Mouse (Mus musculus): ENCODE measurements around the gene Sdk2. TPM values are rescaled to one million over a fixed set of nuclear protein-coding genes. Genes with fewer than 3 reads are reported as not detected.

The Sdk2 gene
- polyA plus RNA-seq, 1 experiment = 3.0 TPM

GRCm38 (mm10) chr11:114065596-114065995 lies 1.2 kb downstream of the Sdk2 start:
- H3K4me3 ChIP-seq (ENCODE audit: extremely low read depth, insufficient read depth, insufficient read length) = peak overlapping the region; percentile 9; the same call in 1 of the 2 replicates
- H3K36me3 ChIP-seq (ENCODE audit: control insufficient read depth, insufficient read depth, low read length) = no peaks in the 10 kb centered on the region
- peaks cover 28% of the 10 kb centered on the region for H3K27me3 ChIP-seq (ENCODE audit: control insufficient read depth, insufficient read depth, low read length)
- no peak for TF ChIP-seq POLR2A (IDR thresholded peaks at IDR 0.05; ENCODE audit: low read depth, low read length)
- no peak for TF ChIP-seq CTCF (IDR thresholded peaks at IDR 0.05; ENCODE audit: extremely low read depth, insufficient read depth, insufficient read length, insufficient replicate concordance)
- DNase-seq (ENCODE audit: low read depth in 1 of 2, low spot score in 2 of 2) = no peak
- no peak overlapping the region for H3K27ac ChIP-seq (ENCODE audit: insufficient read depth, low read length)
- WGBS = 8% methylated on average over 19 of the region's 19 CpGs
- peaks cover 15% of the 10 kb centered on the region for H3K4me1 ChIP-seq (ENCODE audit: control insufficient read depth, insufficient read depth, insufficient read length)

- peaks cover 28% of the 10 kb centered on the region for H3K27me3 ChIP-seq (ENCODE audit: control insufficient read depth, insufficient read depth, low read length)
- DNase-seq (ENCODE audit: low read depth in 1 of 2, low spot score in 2 of 2) = no peak
Observed at GRCm38 (mm10) chr11:114064871-114065388, 1.9 kb downstream of the Sdk2 start.

GRCm38 (mm10) chr11:114061946-114062345 lies 4.9 kb downstream of the Sdk2 start:
- DNase-seq (ENCODE audit: low read depth in 1 of 2, low spot score in 2 of 2) = no peak
- H3K27ac ChIP-seq (ENCODE audit: insufficient read depth, low read length) = no peak overlapping the region
- peaks cover 12% of the 10 kb centered on the region; the same call in 1 of the 2 replicates for H3K4me1 ChIP-seq (ENCODE audit: control insufficient read depth, insufficient read depth, insufficient read length)
- H3K4me3 ChIP-seq (ENCODE audit: extremely low read depth, insufficient read depth, insufficient read length) = no peak overlapping the region
- 82% methylated on average over 7 of the region's 7 CpGs for WGBS
- no peaks in the 10 kb centered on the region for H3K36me3 ChIP-seq (ENCODE audit: control insufficient read depth, insufficient read depth, low read length)
- TF ChIP-seq POLR2A (IDR thresholded peaks at IDR 0.05; ENCODE audit: low read depth, low read length) = no peak
- no peak for TF ChIP-seq CTCF (IDR thresholded peaks at IDR 0.05; ENCODE audit: extremely low read depth, insufficient read depth, insufficient read length, insufficient replicate concordance)
- H3K27me3 ChIP-seq (ENCODE audit: control insufficient read depth, insufficient read depth, low read length) = peaks cover 21% of the 10 kb centered on the region

More at GRCm38 (mm10) chr11:114064871-114065388, 1.9 kb downstream of the Sdk2 start:
- Histone ChIP-seq H3K4me1 (ENCODE audit: control insufficient read depth, insufficient read depth, insufficient read length) (peaks cover 15% of the 10 kb centered on the region), H3K4me3 (ENCODE audit: extremely low read depth, insufficient read depth, insufficient read length) (peak overlapping the region; percentile 36; the same call in 1 of the 2 replicates), H3K27ac (ENCODE audit: insufficient read depth, low read length) (no peak overlapping the region), H3K36me3 (ENCODE audit: control insufficient read depth, insufficient read depth, low read length) (no peaks in the 10 kb centered on the region)
- WGBS = 5% methylated on average over 32 of the region's 32 CpGs
- TF ChIP-seq POLR2A (IDR thresholded peaks at IDR 0.05; ENCODE audit: low read depth, low read length) = no peak

GRCm38 (mm10) chr11:114061265-114061664 lies 5.6 kb downstream of the Sdk2 start:
- no peak overlapping the region for H3K4me3 ChIP-seq (ENCODE audit: extremely low read depth, insufficient read depth, insufficient read length)
- no peak for TF ChIP-seq CTCF (IDR thresholded peaks at IDR 0.05; ENCODE audit: extremely low read depth, insufficient read depth, insufficient read length, insufficient replicate concordance)
- TF ChIP-seq POLR2A (IDR thresholded peaks at IDR 0.05; ENCODE audit: low read depth, low read length) = no peak
- H3K27ac ChIP-seq (ENCODE audit: insufficient read depth, low read length) = no peak overlapping the region
- no peak for DNase-seq (ENCODE audit: low read depth in 1 of 2, low spot score in 2 of 2)
- 80% methylated on average over 2 of the region's 2 CpGs for WGBS
- no peaks in the 10 kb centered on the region for H3K36me3 ChIP-seq (ENCODE audit: control insufficient read depth, insufficient read depth, low read length)
- H3K4me1 ChIP-seq (ENCODE audit: control insufficient read depth, insufficient read depth, insufficient read length) = peaks cover 6% of the 10 kb centered on the region; the same call in 1 of the 2 replicates
- peaks cover 14% of the 10 kb centered on the region for H3K27me3 ChIP-seq (ENCODE audit: control insufficient read depth, insufficient read depth, low read length)

GRCm38 (mm10) chr11:114056351-114056750 lies 10.5 kb downstream of the Sdk2 start:
- Histone ChIP-seq H3K27me3 (ENCODE audit: control insufficient read depth, insufficient read depth, low read length) (no peaks in the 10 kb centered on the region), H3K4me3 (ENCODE audit: extremely low read depth, insufficient read depth, insufficient read length) (no peak overlapping the region), H3K36me3 (ENCODE audit: control insufficient read depth, insufficient read depth, low read length) (no peaks in the 10 kb centered on the region), H3K4me1 (ENCODE audit: control insufficient read depth, insufficient read depth, insufficient read length) (no peaks in the 10 kb centered on the region), H3K27ac (ENCODE audit: insufficient read depth, low read length) (no peak overlapping the region)
- no peak for TF ChIP-seq POLR2A (IDR thresholded peaks at IDR 0.05; ENCODE audit: low read depth, low read length)
- TF ChIP-seq CTCF (IDR thresholded peaks at IDR 0.05; ENCODE audit: extremely low read depth, insufficient read depth, insufficient read length, insufficient replicate concordance) = no peak
- DNase-seq (ENCODE audit: low read depth in 1 of 2, low spot score in 2 of 2) = no peak
- 36% methylated on average over 2 of the region's 2 CpGs for WGBS

GRCm38 (mm10) chr11:114054581-114055315 lies 12.1 kb downstream of the Sdk2 start:
- DNase-seq (ENCODE audit: low read depth in 1 of 2, low spot score in 2 of 2) = no peak
- Histone ChIP-seq H3K27me3 (ENCODE audit: control insufficient read depth, insufficient read depth, low read length) (no peaks in the 10 kb centered on the region), H3K4me1 (ENCODE audit: control insufficient read depth, insufficient read depth, insufficient read length) (no peaks in the 10 kb centered on the region), H3K27ac (ENCODE audit: insufficient read depth, low read length) (no peak overlapping the region), H3K36me3 (ENCODE audit: control insufficient read depth, insufficient read depth, low read length) (no peaks in the 10 kb centered on the region), H3K4me3 (ENCODE audit: extremely low read depth, insufficient read depth, insufficient read length) (no peak overlapping the region)
- WGBS = 71% methylated on average over 17 of the region's 17 CpGs
- TF ChIP-seq POLR2A (IDR thresholded peaks at IDR 0.05; ENCODE audit: low read depth, low read length) (no peak), CTCF (IDR thresholded peaks at IDR 0.05; ENCODE audit: extremely low read depth, insufficient read depth, insufficient read length, insufficient replicate concordance) (no peak)

- Histone ChIP-seq H3K36me3 (ENCODE audit: control insufficient read depth, insufficient read depth, low read length) (no peaks in the 10 kb centered on the region), H3K4me1 (ENCODE audit: control insufficient read depth, insufficient read depth, insufficient read length) (no peaks in the 10 kb centered on the region), H3K27ac (ENCODE audit: insufficient read depth, low read length) (no peak overlapping the region), H3K27me3 (ENCODE audit: control insufficient read depth, insufficient read depth, low read length) (no peaks in the 10 kb centered on the region), H3K4me3 (ENCODE audit: extremely low read depth, insufficient read depth, insufficient read length) (no peak overlapping the region)
- TF ChIP-seq POLR2A (IDR thresholded peaks at IDR 0.05; ENCODE audit: low read depth, low read length) (no peak), CTCF (IDR thresholded peaks at IDR 0.05; ENCODE audit: extremely low read depth, insufficient read depth, insufficient read length, insufficient replicate concordance) (no peak)
- DNase-seq (ENCODE audit: low read depth in 1 of 2, low spot score in 2 of 2) = no peak
- WGBS = 57% methylated on average over 4 of the region's 4 CpGs
Observed at GRCm38 (mm10) chr11:114051361-114051760, 15.5 kb downstream of the Sdk2 start.
